Mouse (Mus musculus): ENCODE results near the gene Nfe2l1.
"Not testable (repeated sequence)": the region's sequence is repeated elsewhere in the genome, so short reads cannot be mapped to it uniquely, and the experiment has no call there.

The Nfe2l1 gene

GRCm38 (mm10) chr11:96780306-96780705 lies 49.5 kb downstream of the Nfe2l1 start:
- DNase-seq (ENCODE audit: low spot score in 2 of 2): no peak

DNA sequence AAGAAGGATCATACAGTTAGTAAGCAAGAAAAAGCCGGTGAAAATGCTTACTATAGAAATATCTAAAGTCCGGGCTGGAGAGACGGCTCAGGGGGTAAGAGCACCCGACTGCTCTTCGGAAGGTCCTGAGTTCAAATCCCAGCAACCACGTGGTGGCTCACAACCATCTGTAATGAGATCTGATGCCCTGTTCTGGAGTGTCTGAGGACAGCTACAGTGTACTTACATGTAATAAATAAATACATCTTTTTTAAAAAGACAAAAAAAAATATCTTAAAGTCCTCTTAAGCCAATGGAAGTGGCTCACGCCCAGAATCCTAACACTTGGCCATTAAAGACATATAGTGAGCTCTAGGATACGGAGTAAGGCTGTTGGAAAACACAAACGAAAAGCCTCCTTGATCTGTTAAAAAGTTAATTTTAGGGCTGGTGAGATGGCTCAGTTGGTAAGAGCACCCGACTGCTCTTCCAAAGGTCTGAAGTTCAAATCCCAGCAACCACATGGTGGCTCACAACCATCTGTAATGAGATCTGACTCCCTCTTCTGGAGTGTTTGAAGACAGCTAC lies 51.6 kb downstream of the Nfe2l1 start:
- not testable (repeated sequence) for DNase-seq (ENCODE audit: low spot score in 2 of 2)

- peak; percentile 97 to 99 for DNase-seq (ENCODE audit: low spot score in 2 of 2)
Observed at GRCm38 (mm10) chr11:96776968-96777962, 52.5 kb downstream of the Nfe2l1 start, which contains the start of gene Snx11. Gene Snx11 (minus strand): TSS chr11:96777559.

DNA sequence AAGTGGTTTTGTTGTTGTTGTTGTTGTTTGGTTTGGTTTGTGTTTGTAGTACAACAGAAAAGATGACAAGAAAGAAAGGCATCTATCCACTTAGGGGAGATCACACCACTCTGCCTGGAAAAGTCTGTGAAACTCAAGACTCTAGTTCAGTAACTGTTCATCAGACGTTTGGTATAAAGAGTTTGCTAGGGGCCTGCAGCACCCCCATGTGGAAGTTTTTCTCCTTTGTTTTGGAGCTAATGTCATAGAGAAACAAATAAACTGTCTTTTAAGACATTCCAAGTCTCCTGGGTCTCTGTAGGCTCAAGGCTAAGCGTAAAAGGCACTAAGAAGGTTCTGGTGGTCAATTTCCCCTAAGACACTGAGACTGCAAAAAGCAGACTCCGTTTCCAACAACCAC lies 53.7 kb downstream of the Nfe2l1 start:
- DNase-seq (ENCODE audit: low spot score in 2 of 2): no peak

DNA sequence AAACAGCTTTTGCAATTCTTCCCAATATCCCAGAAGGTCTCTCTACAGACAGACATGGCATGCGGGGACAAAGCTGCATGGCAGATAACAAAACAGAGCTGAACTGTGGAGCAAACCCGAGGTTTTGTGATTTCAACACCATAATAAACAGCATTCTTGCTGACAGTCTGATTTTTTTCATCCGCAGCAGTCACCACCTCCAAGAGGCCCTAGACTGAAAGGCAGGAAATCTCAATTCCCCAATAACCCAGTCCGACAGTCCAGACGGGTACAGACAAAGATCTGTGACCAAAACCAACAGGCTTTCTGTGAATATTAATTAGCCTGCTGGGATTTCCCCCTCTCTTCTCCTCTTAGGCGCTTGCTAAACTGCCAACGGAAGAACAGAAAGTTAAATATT lies 54.1 kb downstream of the Nfe2l1 start:
- DNase-seq (ENCODE audit: low spot score in 2 of 2): no peak

DNA sequence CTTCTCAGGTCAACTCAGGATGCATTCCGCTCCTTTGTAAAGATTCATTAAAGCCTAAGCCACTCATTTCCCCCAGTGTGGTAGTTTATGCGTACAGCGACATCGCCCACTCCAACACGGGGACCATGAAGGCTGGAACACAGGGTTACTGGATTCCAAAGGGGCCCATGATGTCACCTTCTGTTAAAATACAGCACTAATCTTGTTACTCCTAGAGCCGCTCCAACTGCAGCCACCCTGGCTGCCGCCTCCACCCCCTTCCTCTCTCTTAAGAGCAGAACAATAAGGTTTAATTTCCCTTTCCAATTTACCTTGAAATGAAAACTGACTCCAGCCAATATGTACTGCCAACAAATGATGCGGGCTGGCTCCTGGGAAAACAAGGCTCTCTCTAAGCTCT lies 54.7 kb downstream of the Nfe2l1 start:
- no peak for DNase-seq (ENCODE audit: low spot score in 2 of 2)

GRCm38 (mm10) chr11:96774536-96774935 lies 55.2 kb downstream of the Nfe2l1 start:
- no peak for DNase-seq (ENCODE audit: low spot score in 2 of 2)

GRCm38 (mm10) chr11:96772413-96772812 lies 57.4 kb downstream of the Nfe2l1 start:
- DNase-seq (ENCODE audit: low spot score in 2 of 2): no peak

- DNase-seq (ENCODE audit: low spot score in 2 of 2): no peak
Observed at GRCm38 (mm10) chr11:96771274-96771975, 58.3 kb downstream of the Nfe2l1 start.

DNA sequence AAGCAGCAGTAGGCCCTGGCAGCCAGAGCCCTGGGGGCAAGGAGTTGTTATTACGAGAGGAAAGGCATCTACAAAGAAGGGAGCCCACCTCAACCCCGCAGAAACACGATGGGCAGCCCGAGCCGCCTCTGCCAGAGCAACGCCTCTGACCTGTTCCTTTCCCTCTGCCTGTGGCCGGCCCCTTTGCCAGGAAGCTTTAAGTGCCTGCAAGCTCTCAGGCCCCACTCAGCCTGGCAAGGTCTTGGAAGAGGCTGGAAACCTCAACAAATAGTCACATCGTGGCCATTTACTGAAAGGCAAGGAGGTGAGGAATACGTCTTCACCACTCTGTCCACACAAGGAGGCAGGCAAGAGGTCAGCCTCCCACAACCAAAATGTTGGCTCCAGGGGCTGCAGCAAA lies 61.5 kb downstream of the Nfe2l1 start:
- DNase-seq (ENCODE audit: low spot score in 2 of 2): no peak
